In the genomic region with DNA sequence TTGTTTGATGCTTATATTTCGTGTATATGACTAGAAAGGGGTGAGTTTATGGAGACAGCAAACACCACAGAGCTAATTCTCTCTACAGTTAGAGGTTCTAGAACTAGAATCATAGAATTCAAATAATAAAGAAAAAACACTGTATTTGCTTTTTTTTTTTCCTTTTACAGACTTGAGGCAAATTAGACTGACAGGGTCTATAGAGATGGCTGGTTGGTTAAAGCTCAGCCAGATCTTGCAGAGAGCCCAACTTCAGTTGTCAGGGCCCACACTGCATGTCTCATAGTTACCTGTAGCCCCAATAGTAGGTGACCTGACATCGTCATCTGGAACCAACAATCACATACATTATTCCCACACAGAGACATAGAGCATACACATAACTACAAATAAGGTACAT, we compare ENCODE assay signal across 8 mouse cellular contexts. TPM values are rescaled to one million over a fixed set of nuclear protein-coding genes. Genes with fewer than 3 reads are reported as not detected.
DNase-seq lines count a peak whose midpoint lies in the region; ATAC-seq and TF ChIP-seq lines count a peak whose summit lies in the region.

A gene (minus strand): TSS at position 101 of the 400 bp plus-strand sequence.

- no peak within 1 kb of the TSS for H3K4me3 ChIP-seq in bone marrow, adult 2 months (replicated peaks; ENCODE audit: control insufficient read depth, low read depth, low read length)
- H3K4me3 ChIP-seq in intestine, postnatal 0 days (ENCODE audit: low read depth, low read length), result no peak within 1 kb of the TSS
- no peak within 1 kb of the TSS for H3K4me3 ChIP-seq in midbrain, embryonic 10.5 days

- no peaks in the 10 kb centered on the region for H3K36me3 ChIP-seq in intestine, postnatal 0 days (ENCODE audit: control insufficient read depth, insufficient read depth)
- H3K36me3 ChIP-seq in midbrain, embryonic 10.5 days, result no peaks in the 10 kb centered on the region

- H3K27ac ChIP-seq in bone marrow, adult 2 months (ENCODE audit: control insufficient read depth, insufficient read depth, low read depth, low read length, poor library complexity), result no peak within 1 kb of the TSS
- H3K27ac ChIP-seq in intestine, postnatal 0 days (ENCODE audit: low read depth, low read length), result no peak within 1 kb of the TSS
- H3K27ac ChIP-seq in midbrain, embryonic 10.5 days (replicated peaks), result no peak within 1 kb of the TSS

- TF ChIP-seq CTCF in bone marrow, adult 2 months (IDR thresholded peaks at IDR 0.05; ENCODE audit: control insufficient read depth, insufficient read depth, low read length), result no peak
- no peak for TF ChIP-seq CTCF in intestine, postnatal 0 days (IDR thresholded peaks at IDR 0.05; ENCODE audit: low read depth)

- WGBS in bone marrow, adult 2 months, result 75% methylated on average over 2 of the region's 2 CpGs
- 87% methylated on average over 2 of the region's 2 CpGs for WGBS in intestine, postnatal 0 days
- WGBS in midbrain, embryonic 10.5 days, result 80% methylated on average over 2 of the region's 2 CpGs

- H3K9me3 ChIP-seq in intestine, postnatal 0 days (ENCODE audit: control insufficient read depth), result no peaks in the 10 kb centered on the region
- H3K9me3 ChIP-seq in midbrain, embryonic 10.5 days (replicated peaks), result no peaks in the 10 kb centered on the region

- no peak within 1 kb of the TSS for H3K4me2 ChIP-seq in intestine, postnatal 0 days (replicated peaks; ENCODE audit: low read depth)

- DNase-seq in layer of hippocampus, adult 18-20 months (ENCODE audit: low spot score in 2 of 2), result no peak
- no peak for DNase-seq in layer of hippocampus, adult 11-12 months (ENCODE audit: low spot score)
- DNase-seq in gastrocnemius, postnatal 4 days (ENCODE audit: low spot score in 2 of 2), result no peak
- no peak for DNase-seq in midbrain, embryonic 10.5 days (ENCODE audit: low spot score)
- no peak for DNase-seq in ovary, adult 18-20 months (ENCODE audit: low spot score)
- DNase-seq in cerebellum, postnatal 4 days (ENCODE audit: low spot score in 2 of 2), result no peak

- H3K9ac ChIP-seq in intestine, postnatal 0 days (ENCODE audit: low read depth, low read length), result no peak within 1 kb of the TSS

- no peak for TF ChIP-seq POLR2A in bone marrow, adult 2 months (IDR thresholded peaks at IDR 0.05; ENCODE audit: borderline replicate concordance, control insufficient read depth, low read depth, low read length)

- no peaks in the 10 kb centered on the region for H3K4me1 ChIP-seq in bone marrow, adult 2 months (ENCODE audit: control insufficient read depth, insufficient read depth, low read length)
- H3K4me1 ChIP-seq in intestine, postnatal 0 days (replicated peaks; ENCODE audit: control insufficient read depth, insufficient read depth, low read length), result no peaks in the 10 kb centered on the region
- no peaks in the 10 kb centered on the region for H3K4me1 ChIP-seq in midbrain, embryonic 10.5 days

- no peaks in the 10 kb centered on the region for H3K27me3 ChIP-seq in intestine, postnatal 0 days (replicated peaks; ENCODE audit: control insufficient read depth, insufficient read depth, low read length)
- no peaks in the 10 kb centered on the region for H3K27me3 ChIP-seq in midbrain, embryonic 10.5 days (ENCODE audit: low read depth, poor library complexity, severe bottlenecking)

- ATAC-seq in intestine, postnatal 0 days, result no peak

RNA-seq across cellular contexts. Expression of the gene that starts here (rescaled TPM):
- total RNA-seq in layer of hippocampus, adult 18-20 months (2021), result 10 to 100 TPM; 48.5 to 51.3 TPM
- 78.1 and 83.6 TPM in 2 replicates for polyA plus RNA-seq in bone marrow, adult 2 months (2011; ENCODE audit: insufficient read depth, insufficient read length, low replicate concordance, missing spikeins)
- total RNA-seq in gastrocnemius, postnatal 4 days (2021), result 10 to 100 TPM; 75.4 to 84.5 TPM
- 183 and 185 TPM in 2 replicates for polyA plus RNA-seq in intestine, postnatal 0 days (2015; fragmentation: Nextera tagmentation; extraction: Ambion mirVana)
- polyA plus RNA-seq in midbrain, embryonic 10.5 days (2016; fragmentation: Nextera tagmentation; extraction: Ambion mirVana), result 279 and 306 TPM in 2 replicates
